Mouse (Mus musculus): ENCODE data around the gene Hist1h2ac. TPM values are rescaled to one million over a fixed set of nuclear protein-coding genes. Genes with fewer than 3 reads are reported as not detected.
"Not testable (repeated sequence)": the region's sequence is repeated elsewhere in the genome, so short reads cannot be mapped to it uniquely, and the experiment has no call there.

Hist1h2ac gene
- total RNA-seq, 2 experiments from 2014 or later, result 6.3 to 6.7 TPM

DNA sequence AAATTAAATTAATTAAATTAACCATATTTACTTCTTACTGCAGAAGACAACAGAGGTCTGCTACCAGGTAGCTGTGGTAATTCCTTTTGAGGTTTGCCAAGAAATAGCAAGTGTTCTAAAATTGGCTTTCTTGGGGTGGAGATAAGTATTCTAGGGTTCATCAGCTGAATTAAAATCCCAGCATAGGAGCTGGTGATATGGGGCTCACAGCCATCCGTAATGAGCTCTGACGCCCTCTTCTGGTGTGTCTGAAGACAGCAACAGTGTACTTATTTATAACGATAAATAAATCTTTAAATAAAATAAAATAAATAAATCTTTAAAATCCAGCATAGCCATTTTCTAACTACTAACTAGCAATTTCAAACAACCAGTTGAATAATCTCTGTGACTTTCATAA lies 16.0 kb upstream of the Hist1h2ac start:
- DNase-seq, result no peak

GRCm38 (mm10) chr13:23698996-23699395 lies 15.2 kb upstream of the Hist1h2ac start:
- DNase-seq, result no peak

DNA sequence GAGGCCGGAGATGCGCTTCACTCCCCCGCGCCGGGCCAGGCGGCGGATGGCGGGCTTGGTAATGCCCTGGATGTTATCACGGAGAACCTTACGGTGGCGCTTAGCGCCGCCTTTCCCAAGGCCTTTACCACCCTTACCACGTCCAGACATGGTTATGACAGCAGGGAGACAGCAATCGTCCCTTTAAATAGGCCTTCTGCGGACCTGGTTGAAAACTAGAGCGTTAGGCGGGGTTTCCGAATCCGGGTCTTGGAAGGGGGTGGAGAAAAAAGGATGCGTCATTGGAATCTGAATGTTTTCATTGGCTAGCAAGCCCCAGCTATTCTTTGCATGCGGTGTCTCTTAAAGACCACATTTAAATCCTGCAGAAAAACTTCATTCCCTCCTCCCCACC lies 14.5 kb upstream of the Hist1h2ac start, which contains the start of gene Hist1h4c:
Gene Hist1h4c (minus strand): TSS at position 155 of the 394 bp plus-strand sequence.
- DNase-seq, result peak; percentile 93

DNA sequence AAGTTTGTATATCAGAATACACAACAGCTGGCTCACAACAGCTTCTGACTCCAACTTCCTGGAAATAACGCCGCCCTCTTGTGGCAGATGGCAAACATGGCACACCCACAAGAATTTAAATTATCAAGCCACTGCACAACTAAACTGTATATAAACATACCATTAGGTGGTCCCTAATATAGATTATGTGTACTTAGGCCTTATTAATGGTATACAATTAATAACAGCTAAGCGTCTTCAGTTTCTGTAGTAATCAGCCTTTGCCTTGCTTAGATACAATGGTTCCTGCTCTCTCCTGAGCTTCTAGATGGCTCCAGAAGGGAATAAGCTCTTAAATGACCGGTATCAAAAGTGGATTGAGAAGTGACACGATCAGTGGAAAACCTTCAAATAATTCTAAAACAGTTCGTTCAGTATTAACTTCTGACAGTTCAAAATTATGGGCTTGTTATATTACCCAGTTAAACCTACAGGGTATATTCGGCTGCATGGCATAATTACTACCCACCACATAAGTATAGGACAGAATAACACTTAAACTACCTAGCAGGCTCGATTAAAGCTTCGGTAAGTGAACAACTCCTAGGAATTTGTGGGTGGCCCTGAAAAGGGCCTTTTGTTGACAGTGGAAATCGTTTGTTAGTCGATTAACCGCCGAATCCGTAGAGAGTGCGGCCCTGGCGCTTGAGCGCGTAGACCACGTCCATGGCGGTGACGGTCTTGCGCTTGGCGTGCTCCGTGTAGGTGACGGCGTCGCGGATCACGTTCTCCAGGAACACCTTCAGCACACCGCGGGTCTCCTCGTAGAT lies 13.9 kb upstream of the Hist1h2ac start:
- DNase-seq, result no peak

- DNase-seq, result no peak
These were observed 12.3 kb upstream of the Hist1h2ac start for GRCm38 (mm10) chr13:23696061-23696474.

DNA sequence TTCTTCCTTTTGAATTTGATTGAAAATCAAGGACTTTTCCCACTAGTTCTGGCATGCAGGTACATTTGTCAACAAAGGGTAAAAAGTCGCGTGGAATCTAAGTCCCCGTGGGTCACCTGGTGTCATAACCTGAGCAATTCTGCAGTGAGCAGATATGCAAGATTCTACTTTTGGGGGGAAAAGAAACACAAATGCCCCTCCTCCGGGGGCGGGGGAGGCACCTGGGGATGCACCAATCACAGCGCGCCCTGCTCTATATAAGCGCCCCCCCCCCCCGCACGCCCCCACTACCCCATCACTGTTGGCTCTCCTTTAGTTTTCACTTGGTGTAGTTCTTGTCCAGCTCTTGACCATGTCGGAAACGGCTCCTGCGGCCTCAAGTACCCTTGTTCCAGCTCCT lies 11.8 kb upstream of the Hist1h2ac start, which contains the start of gene Hist1h1t:
Gene Hist1h1t (plus strand): TSS at position 301 of the 400 bp plus-strand sequence.
- DNase-seq, result no peak

GRCm38 (mm10) chr13:23694956-23695355 lies 11.2 kb upstream of the Hist1h2ac start:
- no peak for DNase-seq

- no peak for DNase-seq
These were observed 10.2 kb upstream of the Hist1h2ac start for GRCm38 (mm10) chr13:23693856-23694440.

DNA sequence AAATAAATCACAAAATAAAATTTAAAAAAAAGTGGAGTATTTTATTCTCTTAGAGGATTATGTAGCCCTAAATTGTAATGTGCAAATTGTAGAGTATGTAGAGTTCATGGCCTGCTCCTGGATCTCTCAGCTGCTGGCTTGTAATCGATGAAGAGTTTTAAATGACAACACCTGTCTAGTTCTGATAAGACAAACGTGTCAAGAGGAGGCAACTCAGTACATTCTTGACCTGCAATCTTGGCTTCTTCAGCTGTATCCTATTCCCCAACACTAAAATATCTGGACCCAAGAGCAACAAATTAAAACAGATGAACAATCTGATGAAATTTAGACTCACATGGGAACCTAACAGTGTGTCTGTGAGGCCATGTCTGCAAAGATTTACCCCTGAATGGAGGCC lies 5.7 kb upstream of the Hist1h2ac start:
- DNase-seq, result no peak

- no peak for DNase-seq
These were observed 5.2 kb upstream of the Hist1h2ac start for GRCm38 (mm10) chr13:23688956-23689355.

DNA sequence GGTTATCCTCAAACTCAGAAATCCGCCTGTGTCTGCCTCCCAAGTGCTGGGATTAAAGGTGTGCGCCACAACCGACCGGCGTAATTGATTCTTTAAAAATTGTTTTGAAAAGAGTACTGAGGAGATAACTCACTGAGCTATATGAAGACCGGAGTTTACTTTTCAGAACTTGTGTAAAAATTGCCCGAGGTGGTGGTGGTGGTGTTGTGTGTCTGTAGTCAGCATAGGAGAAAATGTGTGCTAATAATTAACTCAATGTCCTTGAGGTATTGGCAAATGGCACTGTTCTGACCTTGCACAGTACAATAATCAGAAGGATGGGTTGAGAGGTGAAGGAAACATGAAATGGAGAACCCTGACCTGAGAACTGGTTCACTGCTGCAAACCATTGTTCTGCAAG lies 4.2 kb upstream of the Hist1h2ac start:
- no peak for DNase-seq

DNA sequence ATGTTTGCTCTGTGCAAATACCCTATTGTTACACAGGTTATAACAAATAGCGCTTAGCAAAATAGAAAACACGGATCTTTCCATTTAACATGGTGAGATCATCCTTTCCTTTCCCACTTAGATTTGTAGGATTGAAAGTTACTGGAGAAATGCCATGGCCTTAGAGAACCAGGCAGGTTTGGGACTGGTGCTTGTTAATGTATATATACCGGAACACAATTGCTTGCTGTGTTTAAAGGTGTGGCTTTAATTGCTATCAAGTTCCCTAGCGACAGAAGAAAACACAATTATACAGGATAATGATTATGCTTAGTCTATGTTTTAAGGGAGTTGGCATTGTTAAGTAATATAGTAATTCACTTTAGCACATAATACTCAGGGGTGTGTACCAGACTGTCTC lies 3.4 kb upstream of the Hist1h2ac start:
- no peak for DNase-seq

- DNase-seq, result no peak
These were observed 2.2 kb upstream of the Hist1h2ac start for GRCm38 (mm10) chr13:23685966-23686365.

DNA sequence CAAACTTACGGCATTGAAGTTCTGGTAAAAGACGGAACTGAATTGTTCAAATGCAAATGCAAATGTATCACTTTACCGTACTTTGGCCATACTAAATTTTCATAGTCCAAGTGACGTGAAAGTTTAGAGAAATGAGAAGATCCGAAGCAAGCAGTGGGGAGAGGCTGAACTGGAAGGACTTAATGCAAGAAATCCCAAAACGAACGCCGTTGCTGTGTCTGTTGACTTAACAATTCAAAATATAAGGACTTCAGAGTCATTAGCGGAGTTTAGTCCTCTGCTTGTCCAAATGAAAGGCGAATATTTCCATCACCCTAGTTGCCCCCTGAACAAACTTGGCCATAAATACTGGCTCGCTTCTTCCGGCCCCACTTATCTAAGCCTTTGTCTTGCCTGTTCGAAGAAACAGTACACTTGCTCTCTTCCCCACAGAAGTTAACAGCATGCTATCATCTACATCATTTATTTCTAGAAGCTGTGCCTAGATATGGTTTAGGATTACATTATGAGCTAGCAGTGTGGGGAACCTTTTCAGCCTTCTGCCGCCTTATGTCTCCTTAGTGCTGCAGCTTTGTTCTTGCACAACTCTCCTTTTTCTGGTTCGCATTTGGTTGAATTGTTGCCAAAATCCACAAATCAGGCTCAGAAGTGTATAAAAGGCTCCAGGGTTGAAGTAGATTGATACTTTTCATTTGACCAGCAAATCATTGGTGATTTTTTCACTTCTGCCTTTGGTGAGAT lies 1.5 kb upstream of the Hist1h2ac start:
- DNase-seq, result no peak

DNA sequence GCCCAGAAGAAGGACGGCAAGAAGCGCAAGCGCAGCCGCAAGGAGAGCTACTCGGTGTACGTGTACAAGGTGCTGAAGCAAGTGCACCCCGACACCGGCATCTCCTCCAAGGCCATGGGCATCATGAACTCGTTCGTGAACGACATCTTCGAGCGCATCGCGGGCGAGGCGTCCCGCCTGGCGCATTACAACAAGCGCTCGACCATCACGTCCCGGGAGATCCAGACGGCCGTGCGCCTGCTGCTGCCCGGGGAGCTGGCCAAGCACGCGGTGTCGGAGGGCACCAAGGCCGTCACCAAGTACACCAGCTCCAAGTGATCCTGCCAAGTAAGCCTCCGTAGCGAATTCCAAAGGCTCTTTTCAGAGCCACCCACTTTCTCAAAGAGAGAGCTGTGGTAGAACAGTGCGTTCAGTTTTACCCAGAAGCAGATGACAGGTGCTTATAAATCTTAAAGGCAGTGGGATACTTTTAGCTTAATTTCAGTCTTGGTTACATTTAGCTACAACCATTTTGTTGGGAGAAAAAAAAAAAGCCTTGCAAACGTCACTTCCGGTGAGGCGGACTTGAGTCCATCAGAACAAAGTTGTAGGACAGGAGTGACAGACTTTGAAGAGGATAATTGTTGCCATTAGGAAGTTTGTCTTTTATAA lies 672 bp upstream of the Hist1h2ac start:
- DNase-seq, result not testable (repeated sequence)

- not testable (repeated sequence) for DNase-seq
These were observed 597 bp downstream of the Hist1h2ac start for GRCm38 (mm10) chr13:23682947-23683754.

- DNase-seq, result no peak
These were observed 1.2 kb downstream of the Hist1h2ac start for GRCm38 (mm10) chr13:23682623-23682946.

DNA sequence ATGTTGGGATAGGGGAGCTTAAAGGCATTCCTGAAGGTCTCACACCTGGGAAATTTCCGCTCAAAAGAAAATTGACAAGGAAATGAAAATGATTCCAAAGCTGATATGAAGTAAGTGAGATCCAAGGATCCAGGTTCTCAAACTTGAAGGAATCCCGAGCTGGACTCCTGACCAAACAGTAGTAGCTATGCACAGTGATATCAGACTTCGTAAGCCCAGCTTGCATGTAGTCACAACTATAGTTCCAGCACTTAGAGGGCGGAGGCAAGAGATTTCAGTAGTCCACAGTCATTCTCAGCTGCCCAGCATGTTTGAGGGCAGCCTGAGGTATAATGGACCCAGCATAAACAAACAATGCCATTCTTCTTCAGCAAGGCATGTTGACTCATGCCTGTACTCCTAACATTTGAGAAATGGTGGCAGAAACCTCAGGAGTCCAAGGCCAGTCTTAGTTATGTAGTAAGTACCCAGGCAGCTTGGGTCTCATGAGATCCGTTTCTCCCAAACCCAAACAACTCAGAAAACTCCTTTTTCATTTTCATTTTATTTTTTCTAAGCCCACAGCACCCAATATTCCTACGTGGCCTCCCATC lies 1.7 kb downstream of the Hist1h2ac start:
- DNase-seq, result no peak

GRCm38 (mm10) chr13:23662536-23662935 lies 21.2 kb downstream of the Hist1h2ac start:
- DNase-seq, result no peak

GRCm38 (mm10) chr13:23659636-23660366 lies 23.9 kb downstream of the Hist1h2ac start:
- DNase-seq, result no peak

Measured in gastrocnemius, postnatal 10 days (tissue).